Mouse (Mus musculus) kidney, embryonic 14.5 days (tissue): ENCODE data around the gene Elmo1. TPM values are rescaled to one million over a fixed set of nuclear protein-coding genes. Genes with fewer than 3 reads are reported as not detected.

Experiments
- ATAC-seq: fragments of 200-750 bp; cut with Nextera tagmentation; 2 replicates; pipeline ENCODE4 v1.8.0; 2017; ENCODE audit warnings: moderate number of reproducible peaks, mild to moderate bottlenecking, moderate TSS enrichment, moderate library complexity; ENCODE audit not compliant: low FRiP score, low TSS enrichment
- H3K27ac ChIP-seq: fragments of 300-500 bp; sonication (generic); 2 replicates; pipeline ENCODE4 v1.5.1; 2014; ENCODE audit warnings: low read depth, mild to moderate bottlenecking, low read length, moderate library complexity, mixed read lengths
- H3K27me3 ChIP-seq: fragments of 300-500 bp; sonication (generic); 2 replicates; pipeline ENCODE4 v1.6.1; 2014; ENCODE audit warnings: mild to moderate bottlenecking, low read length; ENCODE audit not compliant: control insufficient read depth, insufficient read depth
- H3K36me3 ChIP-seq: fragments of 300-500 bp; sonication (generic); 2 replicates; pipeline ENCODE4 v1.6.1; 2014; ENCODE audit warnings: low read length, mixed read lengths; ENCODE audit not compliant: control insufficient read depth, insufficient read depth
- H3K4me1 ChIP-seq: fragments of 300-500 bp; sonication (generic); 2 replicates; pipeline ENCODE4 v1.6.1; 2014; ENCODE audit warnings: low read length, mixed read lengths; ENCODE audit not compliant: control insufficient read depth, insufficient read depth
- H3K4me2 ChIP-seq: fragments of 300-500 bp; sonication (generic); replicated peaks from 2 replicates; pipeline ENCODE4 v1.6.1; 2014; ENCODE audit warnings: low read depth, mild to moderate bottlenecking, low read length
- H3K4me3 ChIP-seq: fragments of 300-500 bp; sonication (generic); 2 replicates; pipeline ENCODE4 v1.5.1; 2014; ENCODE audit warnings: mild to moderate bottlenecking, low read length
- H3K9ac ChIP-seq: fragments of 300-500 bp; sonication (generic); 2 replicates; pipeline ENCODE4 v1.6.1; 2014; ENCODE audit warnings: low read depth, mild to moderate bottlenecking, low read length, moderate library complexity
- H3K9me3 ChIP-seq: fragments of 300-500 bp; sonication (generic); 2 replicates; pipeline ENCODE4 v1.6.1; 2016; ENCODE audit warnings: low read length; ENCODE audit not compliant: control insufficient read depth
- WGBS: fragments of 180-500 bp; shearing (Covaris S2); extraction: QIAGEN DNeasy Blood & Tissue Kit; methylation state at CpG from one replicate; pipeline ENCODE4 v1.1.7; 2014; 5-methylcytosine and 5-hydroxymethylcytosine counted together
- polyA plus RNA-seq: library from polyadenylated mRNA; unstranded; fragments of >200 nt; fragmentation: Nextera tagmentation; extraction: Ambion mirVana; gene quantifications from 2 replicates; pipeline ENCODE4 v1.2.1, GENCODE M21; 2014

The Elmo1 gene
- polyA plus RNA-seq, 1 experiment from 2014 or later, result 15.4 TPM

- Histone ChIP-seq H3K27ac (no peak overlapping the region), H3K4me3 (no peak overlapping the region), H3K9ac (no peak overlapping the region), H3K4me2 (no peak overlapping the region), H3K9me3 (no peaks in the 10 kb centered on the region), H3K36me3 (no peaks in the 10 kb centered on the region), H3K27me3 (no peaks in the 10 kb centered on the region), H3K4me1 (no peaks in the 10 kb centered on the region)
- 94% methylated on average over 7 of the region's 7 CpGs for WGBS
- ATAC-seq, result no peak
Measured at GRCm38 (mm10) chr13:20330954-20331353, 240.6 kb downstream of the Elmo1 start.

- no peak overlapping the region for H3K9ac ChIP-seq
Measured at GRCm38 (mm10) chr13:20335051-20335888, 244.9 kb downstream of the Elmo1 start.

GRCm38 (mm10) chr13:20335889-20336497 is 245.6 kb downstream of the Elmo1 start:
- Histone ChIP-seq H3K27me3 (no peaks in the 10 kb centered on the region), H3K36me3 (no peaks in the 10 kb centered on the region), H3K27ac (no peak overlapping the region), H3K9ac (no peak overlapping the region), H3K4me1 (no peaks in the 10 kb centered on the region), H3K9me3 (no peaks in the 10 kb centered on the region), H3K4me3 (no peak overlapping the region), H3K4me2 (no peak overlapping the region)
- 83% methylated on average over 7 of the region's 7 CpGs for WGBS
- no peak for ATAC-seq

More at GRCm38 (mm10) chr13:20335051-20335888, 244.9 kb downstream of the Elmo1 start:
- Histone ChIP-seq H3K9me3 (no peaks in the 10 kb centered on the region), H3K4me3 (no peak overlapping the region), H3K4me1 (no peaks in the 10 kb centered on the region), H3K4me2 (no peak overlapping the region), H3K27me3 (no peaks in the 10 kb centered on the region), H3K36me3 (no peaks in the 10 kb centered on the region), H3K27ac (no peak overlapping the region)
- ATAC-seq, result no peak
- 86% methylated on average over 4 of the region's 4 CpGs for WGBS

- H3K9me3 ChIP-seq, result no peaks in the 10 kb centered on the region
- 88% methylated on average over 3 of the region's 3 CpGs for WGBS
- no peaks in the 10 kb centered on the region for H3K27me3 ChIP-seq
Measured at GRCm38 (mm10) chr13:20342881-20343280, 252.5 kb downstream of the Elmo1 start.

GRCm38 (mm10) chr13:20349754-20350153 is 259.4 kb downstream of the Elmo1 start:
- WGBS, result 84% methylated on average over 1 of the region's 1 CpGs
- Histone ChIP-seq H3K9me3 (no peaks in the 10 kb centered on the region), H3K36me3 (no peaks in the 10 kb centered on the region), H3K27ac (no peak overlapping the region), H3K4me1 (no peaks in the 10 kb centered on the region), H3K27me3 (no peaks in the 10 kb centered on the region), H3K4me3 (no peak overlapping the region), H3K4me2 (no peak overlapping the region), H3K9ac (no peak overlapping the region)
- no peak for ATAC-seq

More at GRCm38 (mm10) chr13:20342881-20343280, 252.5 kb downstream of the Elmo1 start:
- no peak overlapping the region for H3K4me2 ChIP-seq
- no peaks in the 10 kb centered on the region for H3K36me3 ChIP-seq
- no peak overlapping the region for H3K4me3 ChIP-seq
- no peaks in the 10 kb centered on the region for H3K4me1 ChIP-seq
- ATAC-seq, result no peak
- H3K27ac ChIP-seq, result no peak overlapping the region
- no peak overlapping the region for H3K9ac ChIP-seq

- Histone ChIP-seq H3K9ac (no peak overlapping the region), H3K4me2 (no peak overlapping the region), H3K4me1 (no peaks in the 10 kb centered on the region), H3K27me3 (no peaks in the 10 kb centered on the region), H3K27ac (no peak overlapping the region), H3K36me3 (no peaks in the 10 kb centered on the region), H3K4me3 (no peak overlapping the region), H3K9me3 (no peaks in the 10 kb centered on the region)
- 94% methylated on average over 2 of the region's 2 CpGs for WGBS
- no peak for ATAC-seq
Measured at GRCm38 (mm10) chr13:20352631-20353030, 262.2 kb downstream of the Elmo1 start.

GRCm38 (mm10) chr13:20353862-20354603 is 263.6 kb downstream of the Elmo1 start:
- H3K27ac ChIP-seq, result no peak overlapping the region
- H3K27me3 ChIP-seq, result no peaks in the 10 kb centered on the region
- H3K4me2 ChIP-seq, result no peak overlapping the region
- H3K4me1 ChIP-seq, result no peaks in the 10 kb centered on the region
- H3K9ac ChIP-seq, result no peak overlapping the region
- H3K9me3 ChIP-seq, result no peaks in the 10 kb centered on the region
- H3K36me3 ChIP-seq, result no peaks in the 10 kb centered on the region
- no peak overlapping the region for H3K4me3 ChIP-seq
- WGBS, result 47% methylated on average over 10 of the region's 10 CpGs
- ATAC-seq, result no peak

- H3K4me1 ChIP-seq, result no peaks in the 10 kb centered on the region
- no peak for ATAC-seq
- H3K27me3 ChIP-seq, result no peaks in the 10 kb centered on the region
- H3K36me3 ChIP-seq, result no peaks in the 10 kb centered on the region
- H3K4me3 ChIP-seq, result no peak overlapping the region
- H3K4me2 ChIP-seq, result no peak overlapping the region
- H3K27ac ChIP-seq, result no peak overlapping the region
- H3K9me3 ChIP-seq, result no peaks in the 10 kb centered on the region
- no peak overlapping the region for H3K9ac ChIP-seq
- WGBS, result 80% methylated on average over 5 of the region's 5 CpGs
Measured at GRCm38 (mm10) chr13:20354604-20354999, 264.2 kb downstream of the Elmo1 start.

GRCm38 (mm10) chr13:20362541-20362940 is 272.1 kb downstream of the Elmo1 start:
- ATAC-seq, result no peak
- Histone ChIP-seq H3K9me3 (no peaks in the 10 kb centered on the region), H3K4me2 (no peak overlapping the region), H3K4me1 (no peaks in the 10 kb centered on the region), H3K36me3 (no peaks in the 10 kb centered on the region), H3K27ac (no peak overlapping the region), H3K4me3 (no peak overlapping the region), H3K27me3 (no peaks in the 10 kb centered on the region), H3K9ac (no peak overlapping the region)
- 86% methylated on average over 2 of the region's 2 CpGs for WGBS
